Mouse (Mus musculus): ENCODE data around the gene Ccz1.

Gene Ccz1

GRCm38 (mm10) chr5:143948361-143948760, 66.3 kb downstream of the Ccz1 start:
- ATAC-seq (ENCODE audit: insufficient number of reproducible peaks, low FRiP score, low TSS enrichment), result no peak

- no peak for ATAC-seq (ENCODE audit: insufficient number of reproducible peaks, low FRiP score, low TSS enrichment)
Measured at GRCm38 (mm10) chr5:143943231-143944125, 71.2 kb downstream of the Ccz1 start.

- ATAC-seq (ENCODE audit: insufficient number of reproducible peaks, low FRiP score, low TSS enrichment), result no peak
Measured at GRCm38 (mm10) chr5:143941588-143941987, 73.1 kb downstream of the Ccz1 start.
